Mouse (Mus musculus) mesoderm, embryonic 11.5 days (tissue): Measurements from ENCODE around the gene Casp7.

Experiments used
- DNase-seq: peaks from one replicate; pipeline ENCODE4 v3.0.0-alpha.2; 2012; ENCODE audit warnings: low read depth, low spot score

Casp7 gene

DNA sequence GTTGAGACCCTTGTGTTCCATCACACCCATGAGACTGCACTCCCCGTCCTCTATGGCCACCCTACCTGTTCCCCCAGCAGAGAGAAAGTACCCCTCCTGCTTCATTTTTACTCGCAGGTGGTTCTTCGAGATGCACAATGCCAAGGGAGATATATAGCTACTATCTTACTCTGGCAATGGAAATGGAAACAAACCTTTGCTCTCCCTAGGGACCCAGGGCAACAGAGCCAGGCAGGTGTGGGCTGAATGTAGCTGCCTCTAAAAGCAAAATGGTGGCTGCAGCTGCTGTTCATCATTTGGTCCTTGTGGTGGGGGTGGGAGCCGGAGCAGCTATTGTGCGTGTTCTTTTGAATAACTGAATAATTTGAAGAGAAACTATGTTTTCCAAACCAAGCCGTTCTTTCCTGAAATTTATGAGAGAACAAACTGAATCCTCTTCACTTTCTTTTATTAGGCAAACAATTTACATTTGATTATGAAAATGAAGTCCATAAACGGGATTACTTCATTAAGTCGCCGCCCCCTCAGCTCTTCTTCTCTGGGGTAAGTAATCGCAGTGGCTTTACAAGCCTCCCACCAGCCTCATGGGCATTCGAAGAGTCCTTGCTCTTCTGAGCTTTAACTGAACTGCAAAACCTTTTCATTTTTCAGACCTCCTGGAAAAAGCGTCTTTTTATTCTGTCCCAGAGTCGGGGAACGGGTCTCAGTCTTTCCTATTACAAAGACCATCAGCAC, 73.5 kb downstream of the Casp7 start:
- no peak for DNase-seq

DNA sequence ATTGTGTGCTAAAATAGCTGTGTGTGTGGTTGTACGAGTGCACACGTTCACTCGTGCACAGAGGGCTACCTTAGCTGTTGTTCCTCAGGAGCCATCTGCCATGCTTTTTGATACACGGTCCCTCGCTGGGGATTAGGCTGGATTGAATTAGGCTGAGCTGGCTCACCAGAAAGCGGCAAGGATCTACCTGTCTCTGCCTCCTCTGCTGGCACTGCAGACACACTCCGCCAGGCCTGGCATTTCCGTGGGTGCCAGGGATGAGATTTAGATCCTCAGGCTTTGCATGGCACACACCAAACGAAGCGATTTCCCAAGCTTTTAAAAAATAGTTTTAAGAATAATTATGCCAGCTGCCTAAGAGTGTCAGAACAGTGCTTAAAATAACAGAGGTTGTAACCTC, 75.0 kb downstream of the Casp7 start:
- DNase-seq, result no peak

DNA sequence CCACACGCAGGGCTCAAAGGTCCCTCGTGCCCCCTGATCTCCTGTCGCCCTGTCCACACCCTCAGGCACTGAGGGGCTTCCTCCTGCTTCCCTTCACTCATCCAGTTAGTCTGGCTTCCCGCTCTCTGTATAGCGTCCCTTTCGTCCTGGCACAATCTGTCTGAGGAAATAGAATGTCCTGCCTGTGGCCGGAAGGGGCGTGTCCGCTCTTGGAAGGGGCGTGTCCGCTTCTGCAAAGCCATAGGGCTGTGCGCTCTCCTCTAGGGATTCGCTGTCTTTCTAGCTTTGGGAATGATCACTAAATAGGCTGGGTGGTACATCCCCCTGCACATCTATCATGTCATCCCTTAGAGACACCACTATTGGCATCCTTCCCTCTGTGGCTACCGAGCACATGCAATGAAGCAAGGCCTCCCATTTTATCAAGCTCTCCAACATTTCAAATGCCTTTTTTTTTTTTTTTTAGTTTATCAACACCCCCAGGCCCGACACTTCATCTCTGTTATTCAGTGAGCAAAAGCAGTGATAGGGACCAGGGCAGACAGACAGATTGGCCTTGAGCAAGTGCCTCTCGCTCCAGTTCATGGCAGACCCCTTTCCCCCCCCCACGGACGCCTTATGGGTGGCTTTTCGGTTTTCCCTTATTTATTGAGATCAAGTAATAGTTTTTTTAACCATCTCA, 78.1 kb downstream of the Casp7 start:
- DNase-seq, result peak; percentile 46

GRCm38 (mm10) chr19:56476546-56476945, 79.6 kb downstream of the Casp7 start:
- no peak for DNase-seq

DNA sequence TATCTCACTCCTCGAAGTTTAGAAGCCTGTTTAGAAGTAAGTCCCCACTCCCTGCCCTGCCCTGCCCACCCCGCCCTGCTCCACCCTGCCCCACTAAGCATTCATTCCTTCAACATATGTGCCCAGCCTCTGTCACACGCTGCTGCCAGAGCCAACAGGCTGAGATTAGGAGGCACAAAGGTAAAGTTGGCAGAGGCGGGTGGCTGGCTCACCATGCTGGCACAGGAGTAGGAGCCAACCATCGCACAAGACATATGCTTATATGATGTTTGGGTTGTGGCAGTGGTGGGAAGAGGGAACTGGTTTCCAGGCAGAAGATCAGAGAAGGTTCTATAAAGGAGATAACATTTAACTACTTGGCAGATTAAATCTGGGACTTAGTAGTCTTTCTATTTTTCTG, 80.3 kb downstream of the Casp7 start:
- DNase-seq, result no peak

GRCm38 (mm10) chr19:56477832-56478231, 80.9 kb downstream of the Casp7 start:
- DNase-seq, result no peak

DNA sequence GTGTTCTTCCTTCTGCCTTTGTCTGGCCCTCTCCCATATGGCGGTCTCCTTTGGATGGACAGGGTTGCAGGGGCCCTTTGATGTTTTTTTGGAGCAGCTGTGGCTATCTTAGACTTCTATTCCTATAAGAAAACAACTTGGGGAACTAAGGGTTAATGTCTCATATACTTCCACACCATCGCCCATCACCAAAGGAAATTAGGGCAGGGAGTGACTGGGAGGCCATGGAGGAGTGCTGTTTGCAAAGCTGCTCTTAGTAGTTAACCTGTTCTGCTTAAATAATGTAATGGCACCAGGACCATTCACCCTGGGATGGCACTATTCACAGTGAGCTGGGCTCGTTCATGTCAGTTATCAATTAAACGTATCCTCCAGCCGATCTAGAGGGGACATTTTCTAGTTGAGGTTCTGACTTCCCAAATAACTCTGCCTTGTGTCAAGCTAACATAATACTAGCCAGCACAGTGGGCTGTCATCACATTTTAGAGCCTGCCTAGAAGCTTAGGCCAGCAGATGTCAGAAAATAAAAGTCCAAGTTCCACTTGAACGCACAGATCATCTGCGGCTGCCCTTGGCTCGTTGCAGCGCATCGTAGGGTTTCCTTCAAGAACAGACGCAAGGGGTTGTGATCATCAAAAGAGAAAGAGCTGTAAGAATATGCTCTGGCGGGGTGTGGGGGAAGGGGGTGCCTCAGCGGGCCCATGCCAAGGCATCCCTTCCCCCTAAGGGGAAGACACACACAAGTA, 87.9 kb downstream of the Casp7 start:
- DNase-seq, result no peak

GRCm38 (mm10) chr19:56485376-56486271, 88.7 kb downstream of the Casp7 start:
- DNase-seq, result no peak

DNA sequence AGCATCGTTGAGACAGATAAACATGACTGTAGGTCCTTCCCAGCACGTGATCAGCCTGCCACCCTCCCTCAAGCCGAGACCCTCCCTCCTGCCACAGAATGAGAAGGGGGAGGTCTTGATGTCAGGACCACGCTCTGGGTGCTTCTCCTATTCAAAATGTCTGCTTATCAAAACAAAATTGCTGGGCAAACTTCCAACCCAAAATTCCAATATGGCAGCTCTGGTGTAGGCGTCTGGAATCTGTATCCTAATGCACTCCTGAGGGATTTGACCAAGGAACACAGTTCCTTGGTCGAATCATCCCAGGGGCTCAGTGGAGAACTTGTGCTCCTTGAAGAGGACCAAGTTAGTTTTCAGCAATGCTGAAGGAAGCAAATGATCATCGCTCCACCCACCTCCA, 90.0 kb downstream of the Casp7 start:
- no peak for DNase-seq

DNA sequence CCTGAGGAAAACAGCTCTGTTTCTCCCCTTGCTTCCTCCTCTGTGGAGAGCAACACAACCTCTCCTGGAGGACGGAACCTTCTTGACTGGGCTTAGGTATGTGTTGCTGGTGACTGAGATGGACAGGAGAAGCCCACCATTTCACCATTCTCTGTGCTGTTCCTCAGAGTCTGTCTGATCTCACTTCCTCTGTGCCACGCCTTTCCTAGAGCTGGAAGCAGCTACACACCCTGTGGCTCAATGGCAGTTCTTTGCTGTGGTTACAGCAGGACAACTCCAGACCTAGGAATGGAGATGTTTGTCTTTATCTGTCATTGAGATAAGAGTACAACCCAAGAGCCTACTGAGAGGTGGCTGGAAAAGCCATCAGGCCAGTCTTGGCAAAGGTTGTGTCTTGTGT, 90.4 kb downstream of the Casp7 start:
- no peak for DNase-seq

DNA sequence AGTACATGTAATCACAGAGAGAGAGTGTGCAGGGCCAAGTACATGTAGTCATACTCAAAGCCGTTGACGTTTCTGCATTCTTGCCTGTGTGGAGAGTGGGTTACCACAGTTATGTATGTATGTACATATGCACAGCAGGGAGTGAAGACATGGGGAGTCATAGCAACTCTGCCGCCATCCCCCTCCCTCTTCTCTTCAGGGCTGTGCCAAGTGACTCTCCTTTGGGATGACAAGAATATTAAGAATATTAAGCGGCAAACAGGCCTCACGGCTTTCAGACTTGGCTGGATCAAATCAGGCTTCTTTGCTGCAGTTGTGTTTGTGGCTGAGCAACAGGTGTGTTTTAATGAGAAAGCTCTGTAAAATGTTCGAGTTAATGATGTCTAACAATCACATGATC, 92.7 kb downstream of the Casp7 start:
- no peak for DNase-seq
